Mouse (Mus musculus) midbrain, embryonic 10.5 days (tissue): ENCODE results near the gene Klhl7. TPM values are rescaled to one million over a fixed set of nuclear protein-coding genes. Genes with fewer than 3 reads are reported as not detected.
"Not testable (repeated sequence)": the region's sequence is repeated elsewhere in the genome, so short reads cannot be mapped to it uniquely, and the experiment has no call there.

Experiments used
- DNase-seq: peaks from one replicate; pipeline ENCODE4 v3.0.0-alpha.2; 2017; ENCODE audit warnings: low spot score
- H3K27ac ChIP-seq: fragments of 300-500 bp; sonication (generic); replicated peaks from 2 replicates; pipeline ENCODE4 v1.5.1; 2016; ENCODE audit warnings: mild to moderate bottlenecking
- H3K27me3 ChIP-seq: fragments of 300-500 bp; sonication (generic); 2 replicates; pipeline ENCODE4 v1.6.1; 2016; ENCODE audit warnings: low read depth, mild to moderate bottlenecking; ENCODE audit not compliant: poor library complexity, severe bottlenecking
- H3K36me3 ChIP-seq: fragments of 300-500 bp; sonication (generic); 2 replicates; pipeline ENCODE4 v1.6.1; 2016; ENCODE audit warnings: mild to moderate bottlenecking, moderate library complexity
- H3K4me1 ChIP-seq: fragments of 300-500 bp; sonication (generic); 2 replicates; pipeline ENCODE4 v1.6.1; 2016
- H3K4me3 ChIP-seq: fragments of 300-500 bp; sonication (generic); 2 replicates; pipeline ENCODE4 v1.5.1; 2016; ENCODE audit warnings: mild to moderate bottlenecking, moderate library complexity
- H3K9me3 ChIP-seq: fragments of 300-500 bp; sonication (generic); replicated peaks from 2 replicates; pipeline ENCODE4 v1.6.1; 2016; ENCODE audit warnings: mild to moderate bottlenecking
- WGBS: fragments of 180-500 bp; shearing (Covaris S2); methylation state at CpG from one replicate; pipeline ENCODE4 v1.1.7; 2016; 5-methylcytosine and 5-hydroxymethylcytosine counted together
- polyA plus RNA-seq: library from polyadenylated mRNA; unstranded; fragments of >200 nt; fragmentation: Nextera tagmentation; extraction: Ambion mirVana; gene quantifications from 2 replicates; pipeline ENCODE4 v1.2.1, GENCODE M21; 2016

Gene Klhl7
- polyA plus RNA-seq, 1 experiment from 2014 or later: 70.6 TPM

DNA sequence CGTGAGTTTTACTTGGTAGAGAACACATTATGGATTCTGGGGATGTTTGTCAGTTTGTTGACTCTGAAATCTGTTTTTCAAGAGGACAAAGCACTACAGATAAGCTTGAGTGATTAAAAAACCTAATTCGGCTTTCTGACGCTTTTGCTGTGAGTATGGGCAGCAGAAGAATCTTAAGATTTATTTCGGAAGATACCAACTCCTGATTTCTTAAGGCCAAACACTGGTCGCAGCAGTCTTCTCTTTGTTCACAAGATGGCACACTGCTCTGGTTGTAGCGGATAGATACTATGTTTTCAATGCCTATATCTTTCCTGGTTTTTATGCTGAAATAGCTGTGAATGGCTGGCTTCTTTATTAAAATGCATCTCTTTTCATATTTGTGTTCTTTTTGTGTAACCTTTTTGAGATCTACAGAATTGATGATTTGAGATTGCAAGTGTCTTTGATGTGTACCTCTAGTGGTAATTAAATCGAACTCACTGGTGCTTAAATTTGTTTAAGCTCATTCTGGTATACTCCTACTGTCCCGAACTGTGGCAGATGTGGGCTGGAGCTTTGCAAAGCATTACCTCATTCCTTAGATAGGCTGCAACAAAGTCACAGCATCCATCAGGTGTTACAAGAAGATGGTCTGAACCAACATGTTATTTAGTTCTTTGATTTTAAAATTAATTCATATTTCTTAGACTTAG lies 1.2 kb downstream of the Klhl7 start:
- Histone ChIP-seq H3K36me3 (peaks cover 1% of the 10 kb centered on the region; the same call in 1 of the 2 replicates), H3K4me3 (peak overlapping the region; percentile 78), H3K4me1 (peaks cover 20% of the 10 kb centered on the region), H3K27me3 (no peaks in the 10 kb centered on the region), H3K27ac (peak overlapping the region; percentile 97), H3K9me3 (no peaks in the 10 kb centered on the region)
- no peak for DNase-seq
- 10% methylated on average over 8 of the region's 8 CpGs for WGBS

DNA sequence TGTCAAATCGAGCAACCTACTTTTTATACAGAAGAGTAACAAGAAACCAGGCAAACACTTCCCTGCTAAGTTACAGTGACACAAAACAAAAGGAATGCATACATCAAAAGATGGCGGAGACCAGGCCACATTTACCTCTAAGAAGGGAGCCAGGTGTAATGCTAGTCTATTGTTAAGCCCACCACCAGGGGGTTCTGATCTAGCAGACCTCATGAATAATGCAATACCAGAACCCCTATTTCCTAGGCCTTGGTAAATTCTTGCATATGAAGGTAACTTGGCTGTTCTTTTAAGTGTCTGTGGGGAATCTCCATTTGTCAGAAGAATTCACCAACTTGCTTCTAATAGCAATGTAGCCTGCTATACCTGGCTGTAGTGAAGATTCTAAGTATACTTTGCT lies 2.8 kb downstream of the Klhl7 start:
- H3K9me3 ChIP-seq, H3K4me3 ChIP-seq, DNase-seq, H3K27ac ChIP-seq, H3K27me3 ChIP-seq: not testable (repeated sequence)
- peaks cover 20% of the 10 kb centered on the region for H3K4me1 ChIP-seq
- peaks cover 16% of the 10 kb centered on the region for H3K36me3 ChIP-seq
- WGBS: 80% methylated on average over 2 of the region's 2 CpGs

DNA sequence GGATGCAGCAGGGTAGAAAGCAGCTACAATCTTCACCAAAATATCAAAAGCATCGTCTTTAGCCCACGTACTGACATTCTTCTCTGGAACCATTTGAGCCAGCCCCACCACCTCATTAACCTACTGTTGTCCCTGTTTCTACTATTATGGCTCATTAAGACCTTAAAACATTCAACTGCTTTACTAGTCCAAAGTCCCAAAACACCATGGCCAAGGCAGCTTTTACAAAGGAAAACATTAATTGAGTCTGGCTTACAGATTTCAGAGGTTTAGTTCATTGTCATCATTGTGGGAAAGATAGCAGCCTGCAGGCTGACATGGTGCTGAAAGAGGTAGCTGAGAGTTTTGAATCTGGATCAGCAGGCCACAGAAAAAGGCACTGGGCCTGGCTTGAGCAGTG lies 3.4 kb downstream of the Klhl7 start:
- Histone ChIP-seq H3K27ac (no peak overlapping the region), H3K4me1 (peaks cover 20% of the 10 kb centered on the region), H3K27me3 (no peaks in the 10 kb centered on the region), H3K4me3 (no peak overlapping the region), H3K36me3 (peaks cover 22% of the 10 kb centered on the region), H3K9me3 (no peaks in the 10 kb centered on the region)
- WGBS: 74% methylated on average over 2 of the region's 2 CpGs
- DNase-seq: no peak

DNA sequence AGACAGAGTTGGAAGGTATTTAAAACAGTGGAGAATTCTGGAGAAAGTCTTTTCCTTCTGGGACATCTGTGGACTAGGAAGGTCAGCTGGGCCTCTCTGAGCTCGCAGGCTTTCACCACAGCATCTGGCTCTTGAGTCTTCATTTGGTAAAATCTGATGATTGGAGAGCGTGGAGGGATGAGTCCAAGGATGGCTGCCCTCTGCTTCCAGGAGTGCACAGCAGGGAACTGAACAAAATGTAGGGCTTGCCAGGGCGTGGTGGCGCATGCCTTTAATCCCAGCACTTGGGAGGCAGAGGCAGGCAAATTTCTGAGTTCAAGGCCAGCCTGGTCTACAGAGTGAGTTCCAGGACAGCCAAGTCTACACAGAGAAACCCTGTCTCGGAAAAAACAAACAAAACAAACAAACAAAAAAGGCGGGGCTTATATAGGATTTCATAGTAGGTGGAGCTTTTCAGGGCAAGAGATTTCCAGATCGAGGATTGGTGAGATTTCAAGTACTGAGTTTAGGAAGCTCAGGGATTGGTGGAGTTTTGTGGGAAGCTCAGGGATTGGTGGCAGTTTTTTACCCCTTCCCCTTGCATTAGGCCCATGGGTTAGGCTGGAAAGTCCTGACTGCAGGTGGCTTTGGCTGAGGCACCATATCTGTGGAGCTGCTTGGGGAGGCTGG lies 6.8 kb downstream of the Klhl7 start:
- Histone ChIP-seq H3K27ac (no peak overlapping the region), H3K4me1 (peaks cover 19% of the 10 kb centered on the region), H3K4me3 (no peak overlapping the region), H3K36me3 (peaks cover 48% of the 10 kb centered on the region), H3K9me3 (no peaks in the 10 kb centered on the region), H3K27me3 (no peaks in the 10 kb centered on the region)
- WGBS: 90% methylated on average over 7 of the region's 7 CpGs
- no peak for DNase-seq

DNA sequence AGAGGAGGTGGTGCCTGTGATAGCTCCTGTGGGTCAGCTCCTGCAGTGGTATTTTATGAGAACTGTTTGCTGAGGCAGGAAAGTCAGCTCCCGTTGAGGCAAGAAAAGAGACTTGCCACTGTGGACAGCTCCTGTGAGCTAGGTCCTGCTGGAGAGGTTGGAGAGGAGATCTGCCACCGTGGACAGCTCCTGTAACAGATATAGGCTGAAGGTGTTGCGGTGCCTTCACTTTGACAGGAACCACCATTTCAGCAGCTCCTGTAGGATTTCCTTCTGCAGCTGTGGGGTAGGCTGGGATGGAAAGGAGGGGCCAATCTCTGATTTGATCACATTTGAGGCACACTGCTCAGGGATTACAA lies 7.3 kb downstream of the Klhl7 start:
- Histone ChIP-seq H3K27me3 (no peaks in the 10 kb centered on the region), H3K9me3 (no peaks in the 10 kb centered on the region), H3K4me1 (peaks cover 24% of the 10 kb centered on the region), H3K4me3 (no peak overlapping the region), H3K27ac (no peak overlapping the region), H3K36me3 (peaks cover 49% of the 10 kb centered on the region)
- no peak for DNase-seq
- WGBS: 89% methylated on average over 3 of the region's 3 CpGs

DNA sequence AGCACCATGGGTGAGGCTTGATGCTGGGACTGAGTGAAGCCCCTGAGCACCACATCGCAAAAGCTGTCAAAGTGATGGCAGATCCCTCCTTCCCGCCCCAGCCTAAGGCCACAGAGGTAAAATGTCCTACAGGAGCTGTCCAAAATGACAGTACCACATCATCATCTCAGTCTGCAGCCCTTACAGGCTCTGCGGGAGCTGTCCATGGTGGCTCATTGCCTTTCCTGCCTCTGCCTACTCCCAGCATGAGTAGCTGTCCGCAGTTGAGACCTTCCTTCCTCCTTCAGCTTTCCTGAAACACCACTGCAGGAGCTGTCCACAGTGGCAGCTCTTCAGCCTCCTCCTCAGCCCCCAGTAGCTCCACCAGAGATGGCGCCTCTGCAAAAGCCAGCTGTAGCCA lies 9.7 kb downstream of the Klhl7 start:
- Histone ChIP-seq H3K4me3 (no peak overlapping the region), H3K9me3 (no peaks in the 10 kb centered on the region), H3K27me3 (no peaks in the 10 kb centered on the region), H3K36me3 (peaks cover 49% of the 10 kb centered on the region), H3K27ac (no peak overlapping the region), H3K4me1 (peaks cover 11% of the 10 kb centered on the region)
- no peak for DNase-seq
- 97% methylated on average over 5 of the region's 5 CpGs for WGBS

DNA sequence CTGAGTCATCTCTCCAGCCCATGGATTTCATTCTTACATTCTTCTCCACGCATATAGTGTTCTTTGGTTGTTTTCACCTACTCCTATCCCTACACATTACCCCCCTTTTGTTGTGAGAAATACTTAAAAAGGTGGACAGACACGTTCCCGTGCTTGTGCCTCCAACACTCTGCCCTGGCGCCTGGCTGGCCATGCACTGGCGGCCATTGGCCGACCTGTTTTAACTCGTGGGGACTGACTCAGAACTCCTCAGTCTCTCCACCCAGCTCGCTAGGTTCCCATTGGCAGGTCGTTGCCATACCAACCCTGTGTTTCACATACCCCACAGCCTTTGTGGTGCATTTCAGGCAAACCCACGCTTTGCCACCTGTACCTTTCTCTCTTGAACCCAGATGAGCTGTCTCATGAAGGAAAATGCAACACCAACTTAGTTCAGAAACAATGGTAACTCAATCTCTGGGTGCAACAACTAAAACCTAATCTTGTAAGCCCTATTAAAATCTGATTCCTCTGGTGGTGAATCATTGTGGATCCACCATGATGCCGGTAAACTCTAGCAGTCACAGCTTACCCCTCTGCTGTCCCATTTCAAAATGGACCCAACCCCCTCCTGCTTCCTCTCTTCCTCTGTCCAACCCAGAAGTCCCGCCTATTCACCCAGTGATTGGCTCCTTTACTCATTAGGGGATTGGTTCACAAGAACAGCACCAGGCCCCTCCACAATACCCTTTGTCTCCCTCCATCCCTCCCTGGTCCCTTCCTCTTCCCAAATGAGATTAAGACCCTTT lies 11.9 kb downstream of the Klhl7 start:
- 87% methylated on average over 12 of the region's 12 CpGs for WGBS
- DNase-seq: no peak
- Histone ChIP-seq H3K9me3 (no peaks in the 10 kb centered on the region), H3K27me3 (no peaks in the 10 kb centered on the region), H3K27ac (0 out of 2 replicates have a peak overlapping the region, but pooled peaks have one; percentile 17), H3K4me1 (peaks cover 21% of the 10 kb centered on the region), H3K36me3 (peaks cover 46% of the 10 kb centered on the region), H3K4me3 (no peak overlapping the region)

DNA sequence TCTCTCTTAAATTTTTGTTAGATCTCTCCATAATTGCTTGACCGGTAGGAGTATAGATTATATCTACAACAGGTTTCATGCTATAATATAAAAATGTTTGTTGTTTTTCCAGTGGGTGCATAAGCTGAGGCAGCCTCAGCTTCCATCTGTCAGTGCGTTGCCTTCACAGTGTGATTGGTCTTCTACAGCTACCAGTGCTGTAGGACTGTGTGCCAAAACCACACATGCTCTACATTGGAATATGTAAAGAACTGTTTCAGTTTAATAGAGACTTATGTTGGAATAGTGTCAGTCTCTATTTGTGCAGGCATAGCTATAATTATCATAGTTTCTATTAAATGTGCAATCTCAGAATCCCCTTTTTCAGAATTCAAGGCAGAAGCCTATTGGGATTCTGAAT lies 21.8 kb downstream of the Klhl7 start:
- H3K27ac ChIP-seq: no peak overlapping the region
- peaks cover 33% of the 10 kb centered on the region for H3K36me3 ChIP-seq
- no peak for DNase-seq
- no peaks in the 10 kb centered on the region for H3K27me3 ChIP-seq
- peaks cover 49% of the 10 kb centered on the region for H3K4me1 ChIP-seq
- 90% methylated on average over 2 of the region's 2 CpGs for WGBS
- H3K9me3 ChIP-seq: no peaks in the 10 kb centered on the region
- H3K4me3 ChIP-seq: no peak overlapping the region

DNA sequence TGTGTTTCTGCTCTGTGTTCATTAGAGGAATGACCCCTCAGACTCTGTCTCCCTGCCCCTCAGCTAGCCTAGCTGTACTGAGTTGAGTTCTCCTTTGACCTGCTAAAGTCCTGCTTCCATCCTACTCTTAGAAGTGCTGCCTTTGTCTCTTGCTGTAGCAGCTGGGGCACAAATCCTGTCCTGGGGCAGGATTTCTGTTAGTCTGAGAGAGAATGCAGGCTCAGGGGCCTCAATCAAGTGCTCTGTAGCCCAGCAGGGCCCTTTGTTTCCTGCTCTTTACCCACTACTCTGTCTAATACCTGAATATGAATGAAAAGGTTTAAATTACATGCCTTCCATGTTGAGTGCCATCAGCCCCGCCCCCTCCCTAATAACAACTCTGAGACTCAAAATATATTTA lies 23.8 kb downstream of the Klhl7 start:
- 61% methylated on average over 1 of the region's 1 CpGs for WGBS
- H3K9me3 ChIP-seq: no peaks in the 10 kb centered on the region
- H3K36me3 ChIP-seq: peaks cover 33% of the 10 kb centered on the region
- H3K27ac ChIP-seq: peak overlapping the region; percentile 90
- H3K4me3 ChIP-seq: peak overlapping the region; percentile 26
- no peaks in the 10 kb centered on the region for H3K27me3 ChIP-seq
- H3K4me1 ChIP-seq: peaks cover 49% of the 10 kb centered on the region
- DNase-seq: peak; percentile 62

DNA sequence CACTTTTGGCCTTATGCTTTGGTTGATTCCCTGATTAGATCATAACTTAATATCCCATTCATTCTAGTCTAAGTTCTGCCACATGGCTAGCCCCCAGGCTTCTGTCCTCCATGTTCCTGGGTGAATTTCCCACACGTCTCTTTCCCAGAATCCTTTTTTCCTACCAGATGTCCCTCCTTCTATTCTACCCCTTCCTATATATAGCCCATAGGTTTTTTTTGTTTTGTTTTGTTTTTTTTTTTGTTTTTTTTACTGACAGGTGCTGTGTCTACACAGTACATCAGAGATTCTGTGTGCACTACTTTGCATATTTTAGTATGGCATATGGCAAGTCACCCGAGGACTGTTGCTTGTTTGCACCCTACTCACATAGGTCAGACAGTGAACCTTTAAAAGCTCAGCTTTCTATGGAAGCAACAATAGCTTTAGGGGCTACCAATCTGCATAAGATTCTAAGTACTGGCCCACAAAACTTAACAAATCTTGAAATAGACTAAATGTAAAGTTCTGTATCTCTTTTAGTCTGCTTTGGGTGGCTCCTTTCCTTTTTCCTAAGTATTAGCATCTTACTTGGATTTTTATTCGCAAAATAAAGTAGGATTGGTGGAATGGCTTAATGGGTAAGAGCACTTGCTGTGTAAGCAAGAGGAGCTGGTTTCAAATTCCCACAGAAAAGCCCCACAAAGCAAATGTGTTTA lies 24.3 kb downstream of the Klhl7 start:
- no peak for DNase-seq
- Histone ChIP-seq H3K27ac (peak overlapping the region; percentile 90), H3K36me3 (peaks cover 31% of the 10 kb centered on the region)

DNA sequence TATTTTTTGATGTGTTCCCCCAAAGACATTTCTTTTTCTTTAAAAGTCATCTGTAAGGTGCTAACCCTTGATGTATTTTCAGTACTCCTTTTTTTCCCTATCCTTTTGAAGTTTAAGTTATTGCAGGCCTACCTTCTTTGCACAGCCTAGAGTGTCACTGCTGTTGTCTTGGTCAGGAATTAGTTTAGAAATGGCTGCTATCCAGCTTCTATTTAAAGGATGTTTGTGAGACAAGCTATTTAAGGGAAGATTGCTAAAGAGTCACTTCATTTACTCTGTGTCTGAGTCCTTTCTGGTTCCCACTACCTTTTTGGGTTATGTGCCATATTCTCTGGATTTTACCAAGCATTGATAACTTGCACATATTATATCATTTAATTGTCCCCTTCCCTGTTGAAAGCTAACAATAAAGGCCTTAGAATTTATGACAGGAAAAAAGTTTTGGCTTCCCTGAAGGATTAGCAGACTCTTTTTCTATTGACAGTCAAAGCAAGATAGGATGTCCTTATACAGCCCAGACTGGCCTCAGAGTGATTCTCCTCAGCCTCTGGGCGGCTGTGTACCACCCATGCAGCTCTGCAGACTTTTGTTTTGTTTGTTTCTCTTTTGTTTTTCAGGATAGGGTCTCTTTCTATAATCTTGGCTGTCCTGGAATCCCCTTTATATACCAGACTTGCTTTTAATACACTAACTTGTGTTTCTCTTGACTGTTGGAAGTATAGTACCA lies 25.7 kb downstream of the Klhl7 start:
- no peak for DNase-seq
- Histone ChIP-seq H3K4me1 (peaks cover 49% of the 10 kb centered on the region), H3K27me3 (no peaks in the 10 kb centered on the region), H3K4me3 (no peak overlapping the region), H3K36me3 (peaks cover 30% of the 10 kb centered on the region), H3K9me3 (no peaks in the 10 kb centered on the region), H3K27ac (peak overlapping the region; percentile 33; the same call in 1 of the 2 replicates)
- 41% methylated on average over 1 of the region's 1 CpGs for WGBS

More for the DNA sequence above, 24.3 kb downstream of the Klhl7 start:
- H3K9me3 ChIP-seq: no peaks in the 10 kb centered on the region
- peaks cover 49% of the 10 kb centered on the region for H3K4me1 ChIP-seq
- 42% methylated on average over 3 of the region's 3 CpGs for WGBS
- no peak overlapping the region for H3K4me3 ChIP-seq
- H3K27me3 ChIP-seq: no peaks in the 10 kb centered on the region

DNA sequence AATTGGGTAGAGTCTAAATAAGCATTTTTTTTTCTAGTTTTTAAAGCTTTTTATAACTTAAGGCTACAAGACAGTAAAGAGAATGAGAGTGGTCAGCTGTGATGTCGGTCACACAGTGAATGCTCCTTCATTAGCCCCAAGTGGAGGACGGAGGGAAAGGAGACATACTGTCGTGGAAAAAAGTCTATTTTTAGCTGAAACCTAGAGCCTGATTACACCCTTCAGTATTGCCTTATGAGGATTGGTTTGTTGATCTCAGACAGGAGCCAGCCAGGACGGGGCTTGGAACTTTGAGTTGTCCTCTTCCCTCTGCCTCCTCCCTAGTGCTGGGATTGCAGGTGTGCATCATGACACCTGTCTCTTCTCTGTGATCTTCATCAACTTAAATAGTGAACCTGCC lies 26.6 kb downstream of the Klhl7 start:
- Histone ChIP-seq H3K36me3 (peaks cover 33% of the 10 kb centered on the region), H3K27me3 (no peaks in the 10 kb centered on the region), H3K9me3 (no peaks in the 10 kb centered on the region), H3K27ac (no peak overlapping the region), H3K4me1 (peaks cover 49% of the 10 kb centered on the region), H3K4me3 (no peak overlapping the region)
- DNase-seq: no peak
- 89% methylated on average over 4 of the region's 4 CpGs for WGBS
